ENCODE assay signal across 9 mouse cellular contexts in the genomic region with DNA sequence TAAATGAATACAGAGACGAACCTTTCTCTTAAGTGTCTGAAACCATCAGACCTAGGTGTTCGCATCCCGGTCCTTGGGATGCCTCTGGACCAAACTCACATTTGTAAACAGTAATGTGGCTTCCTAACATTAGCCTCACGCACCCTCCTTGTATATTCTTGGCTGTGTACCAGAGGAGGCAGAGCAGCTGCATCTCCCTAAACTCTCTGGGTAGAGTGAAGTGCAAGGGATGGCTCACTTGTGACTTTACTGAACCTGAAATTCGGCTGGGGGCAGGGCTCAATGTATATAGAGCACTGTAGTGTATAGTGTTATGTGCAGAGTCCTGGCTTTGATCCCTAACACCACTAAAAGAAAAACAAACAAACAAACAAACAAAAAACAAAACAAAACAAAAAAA. TPM values are rescaled to one million over a fixed set of nuclear protein-coding genes. Genes with fewer than 3 reads are reported as not detected.
DNase-seq lines count a peak whose midpoint lies in the region; ATAC-seq lines count a peak whose summit lies in the region.
"Had no signal": no experiment of that assay in that cellular context is flagged by ENCODE, and none has a peak within 500 bp of the region (broad histone marks: within the 10 kb centered on the region; RNA-seq: fewer than 3 reads in every experiment).

No protein-coding gene starts in this region.

- peak overlapping the region; percentile 54; the same call in 1 of the 2 replicates for H3K4me2 ChIP-seq in kidney, embryonic 14.5 days (replicated peaks; ENCODE audit: low read depth, low read length)
- peak overlapping the region; percentile 57 for H3K4me2 ChIP-seq in hindbrain, embryonic 13.5 days
- peak overlapping the region; percentile 54; the same call in 1 of the 2 replicates for H3K4me2 ChIP-seq in midbrain, embryonic 15.5 days

- 45% methylated on average over 5 of the region's 5 CpGs for WGBS in kidney, embryonic 14.5 days
- 56% methylated on average over 5 of the region's 5 CpGs for WGBS in hindbrain, embryonic 13.5 days
- 43% methylated on average over 5 of the region's 5 CpGs for WGBS in midbrain, embryonic 15.5 days

- H3K9ac ChIP-seq in kidney, embryonic 14.5 days (ENCODE audit: low read depth, low read length), result no peak overlapping the region
- H3K9ac ChIP-seq in hindbrain, embryonic 13.5 days, result no peak overlapping the region
- no peak overlapping the region for H3K9ac ChIP-seq in midbrain, embryonic 15.5 days

- H3K4me3 ChIP-seq in kidney, embryonic 14.5 days (ENCODE audit: low read length), result peak overlapping the region; percentile 30; the same call in 1 of the 2 replicates
- peak overlapping the region; percentile 50 for H3K4me3 ChIP-seq in brown adipose tissue, adult 24 weeks (ENCODE audit: insufficient read depth, low read depth, low read length)
- H3K4me3 ChIP-seq in hindbrain, embryonic 13.5 days, result peak overlapping the region; percentile 31; the same call in 1 of the 2 replicates
- H3K4me3 ChIP-seq in midbrain, embryonic 15.5 days, result no peak overlapping the region

- peaks cover 2% of the 10 kb centered on the region; the same call in 1 of the 2 replicates for H3K27me3 ChIP-seq in kidney, embryonic 14.5 days (ENCODE audit: control insufficient read depth, insufficient read depth, low read length)
- peaks cover 38% of the 10 kb centered on the region; the same call in 1 of the 2 replicates for H3K27me3 ChIP-seq in hindbrain, embryonic 13.5 days
- H3K27me3 ChIP-seq in midbrain, embryonic 15.5 days (replicated peaks), result peaks cover 23% of the 10 kb centered on the region
- H3K27me3 ChIP-seq: Patski had no signal

- peaks cover 23% of the 10 kb centered on the region for H3K4me1 ChIP-seq in kidney, embryonic 14.5 days (ENCODE audit: control insufficient read depth, insufficient read depth, low read length)
- peaks cover 4% of the 10 kb centered on the region for H3K4me1 ChIP-seq in brown adipose tissue, adult 24 weeks (ENCODE audit: control insufficient read depth, insufficient read depth, insufficient read length, low read length)
- peaks cover 44% of the 10 kb centered on the region for H3K4me1 ChIP-seq in hindbrain, embryonic 13.5 days (replicated peaks)
- H3K4me1 ChIP-seq in midbrain, embryonic 15.5 days, result peaks cover 21% of the 10 kb centered on the region

- ATAC-seq in kidney, embryonic 14.5 days (ENCODE audit: low FRiP score, low TSS enrichment), result no peak; the same call in 1 of the 2 replicates
- ATAC-seq in hindbrain, embryonic 13.5 days (ENCODE audit: low FRiP score), result no peak
- no peak for ATAC-seq in midbrain, embryonic 15.5 days (replicated peaks)

- no peaks in the 10 kb centered on the region for H3K9me3 ChIP-seq in kidney, embryonic 14.5 days (ENCODE audit: control insufficient read depth, low read length)
- no peaks in the 10 kb centered on the region for H3K9me3 ChIP-seq in hindbrain, embryonic 13.5 days
- H3K9me3 ChIP-seq in midbrain, embryonic 15.5 days, result no peaks in the 10 kb centered on the region

- no peaks in the 10 kb centered on the region for H3K36me3 ChIP-seq in kidney, embryonic 14.5 days (ENCODE audit: control insufficient read depth, insufficient read depth, low read length)
- H3K36me3 ChIP-seq in hindbrain, embryonic 13.5 days, result no peaks in the 10 kb centered on the region
- H3K36me3 ChIP-seq in midbrain, embryonic 15.5 days (replicated peaks), result no peaks in the 10 kb centered on the region

- DNase-seq in kidney, adult 18-20 months, result no peak
- DNase-seq in cerebellum, adult 9-11 months, result no peak
- DNase-seq in spleen, postnatal 10 days (ENCODE audit: low spot score in 2 of 2), result no peak
- no peak for DNase-seq in urinary bladder, adult 18-20 months (ENCODE audit: low spot score in 2 of 2)

- no peak overlapping the region for H3K27ac ChIP-seq in kidney, embryonic 14.5 days (ENCODE audit: low read depth, low read length)
- H3K27ac ChIP-seq in brown adipose tissue, adult 24 weeks (replicated peaks; ENCODE audit: low read depth, low read length), result peak overlapping the region; percentile 83
- no peak overlapping the region for H3K27ac ChIP-seq in hindbrain, embryonic 13.5 days
- no peak overlapping the region for H3K27ac ChIP-seq in midbrain, embryonic 15.5 days

RNA-seq across cellular contexts. Expression of gene Med13l, which starts 45.6 kb away (rescaled TPM):
- polyA plus RNA-seq in kidney, embryonic 14.5 days (2014; fragmentation: Nextera tagmentation; extraction: Ambion mirVana), result 9.7 and 12.1 TPM in 2 replicates
- 11.4 and 13.3 TPM in 2 replicates for polyA plus RNA-seq in brown adipose tissue, adult 24 weeks (2012; ENCODE audit: insufficient read depth, insufficient read length, missing spikeins)
- polyA plus RNA-seq in hindbrain, embryonic 13.5 days (2015; fragmentation: Nextera tagmentation; extraction: Ambion mirVana), result 15.3 and 16.3 TPM in 2 replicates
- 17.3 and 17.9 TPM in 2 replicates for polyA plus RNA-seq in midbrain, embryonic 15.5 days (2015; fragmentation: Nextera tagmentation; extraction: Ambion mirVana)
